Mouse (Mus musculus): Measurements from ENCODE around the gene Acads. TPM values are rescaled to one million over a fixed set of nuclear protein-coding genes. Genes with fewer than 3 reads are reported as not detected.
A peak's percentile ranks its signal among the peaks of the same experiment; 100 is the strongest.

Gene Acads
- polyA plus RNA-seq, 1 experiment from 2014 or later, result 27.7 TPM

DNA sequence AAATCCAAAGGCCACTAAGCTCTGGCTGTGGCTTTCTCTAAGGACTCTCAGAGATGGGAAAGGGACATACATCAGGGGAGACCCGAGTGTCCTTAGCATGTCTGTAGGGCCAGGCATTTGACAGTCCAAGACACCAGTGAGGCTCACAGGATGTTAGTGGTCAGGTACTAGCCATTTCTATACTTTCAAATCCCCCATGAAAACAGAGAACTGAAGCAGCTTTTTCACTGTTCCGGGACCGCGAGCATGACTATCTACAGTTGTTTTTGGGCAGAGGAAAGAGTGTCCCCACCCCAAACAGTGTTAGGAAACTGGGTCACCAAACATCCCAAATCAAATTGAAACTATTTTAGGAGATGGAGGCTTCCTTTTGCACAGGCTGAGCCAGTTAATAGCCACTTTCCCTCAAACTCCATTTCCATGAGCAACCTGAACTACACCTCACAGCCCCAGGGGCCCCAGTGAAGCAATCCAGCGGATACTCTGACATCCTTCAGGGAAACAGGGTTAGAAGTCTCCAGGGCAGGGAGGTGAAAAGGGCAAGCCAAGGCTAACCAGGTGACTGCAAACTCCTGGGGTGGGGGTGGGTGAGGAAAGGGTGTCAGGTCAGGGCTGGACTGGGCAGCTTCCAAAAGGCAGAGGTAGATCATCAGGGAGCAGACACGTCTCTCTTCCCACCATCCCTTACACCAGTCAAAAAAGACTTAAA, 14.4 kb upstream of the Acads start:
- Histone ChIP-seq H3K4me2 (ENCODE audit: low read depth) (peak overlapping the region; percentile 98), H3K27ac (ENCODE audit: low read depth, low read length) (no peak overlapping the region), H3K9me3 (ENCODE audit: control insufficient read depth, low read length) (no peaks in the 10 kb centered on the region), H3K4me1 (ENCODE audit: control insufficient read depth, insufficient read depth, low read length) (peaks cover 9% of the 10 kb centered on the region), H3K36me3 (ENCODE audit: control insufficient read depth, insufficient read depth, low read length) (peaks cover 4% of the 10 kb centered on the region; the same call in 1 of the 2 replicates), H3K27me3 (ENCODE audit: control insufficient read depth, insufficient read depth, low read length) (no peaks in the 10 kb centered on the region), H3K9ac (ENCODE audit: low read length) (peak overlapping the region; percentile 90), H3K4me3 (ENCODE audit: low read depth, low read length) (peak overlapping the region; percentile 98)
- ATAC-seq (ENCODE audit: insufficient read depth, low FRiP score, low TSS enrichment) (no peak), DNase-seq (ENCODE audit: low spot score) (no peak)
- WGBS, result 64% methylated on average over 6 of the region's 6 CpGs

DNA sequence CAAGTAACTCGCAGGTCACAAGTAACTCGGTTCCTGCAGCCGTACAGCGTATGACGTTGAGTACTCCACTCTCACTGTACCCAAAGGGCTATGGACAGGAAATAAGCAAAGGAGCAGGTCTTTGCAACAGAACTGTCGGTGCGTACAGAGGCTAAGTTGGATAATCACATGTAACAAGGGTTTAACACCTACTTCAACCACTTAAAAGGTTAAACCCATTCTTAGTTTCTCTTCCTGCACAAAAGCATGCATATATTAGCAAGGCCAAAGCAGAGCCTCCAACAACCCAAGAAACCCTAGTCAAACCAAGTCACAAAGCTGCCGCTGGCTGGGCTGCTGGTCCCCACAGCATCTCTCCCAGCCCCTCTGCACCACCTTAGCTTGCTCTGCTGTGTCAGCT, 13.3 kb upstream of the Acads start:
- 94% methylated on average over 8 of the region's 8 CpGs for WGBS
- ATAC-seq (ENCODE audit: insufficient read depth, low FRiP score, low TSS enrichment) (no peak), DNase-seq (ENCODE audit: low spot score) (no peak)
- H3K36me3 ChIP-seq (ENCODE audit: control insufficient read depth, insufficient read depth, low read length), result peaks cover 4% of the 10 kb centered on the region; the same call in 1 of the 2 replicates
- no peaks in the 10 kb centered on the region for H3K27me3 ChIP-seq (ENCODE audit: control insufficient read depth, insufficient read depth, low read length)
- no peak overlapping the region for H3K4me2 ChIP-seq (ENCODE audit: low read depth)
- H3K9ac ChIP-seq (ENCODE audit: low read length), result no peak overlapping the region
- H3K4me3 ChIP-seq (ENCODE audit: low read depth, low read length), result no peak overlapping the region
- no peaks in the 10 kb centered on the region for H3K9me3 ChIP-seq (ENCODE audit: control insufficient read depth, low read length)
- no peak overlapping the region for H3K27ac ChIP-seq (ENCODE audit: low read depth, low read length)
- peaks cover 9% of the 10 kb centered on the region for H3K4me1 ChIP-seq (ENCODE audit: control insufficient read depth, insufficient read depth, low read length)

DNA sequence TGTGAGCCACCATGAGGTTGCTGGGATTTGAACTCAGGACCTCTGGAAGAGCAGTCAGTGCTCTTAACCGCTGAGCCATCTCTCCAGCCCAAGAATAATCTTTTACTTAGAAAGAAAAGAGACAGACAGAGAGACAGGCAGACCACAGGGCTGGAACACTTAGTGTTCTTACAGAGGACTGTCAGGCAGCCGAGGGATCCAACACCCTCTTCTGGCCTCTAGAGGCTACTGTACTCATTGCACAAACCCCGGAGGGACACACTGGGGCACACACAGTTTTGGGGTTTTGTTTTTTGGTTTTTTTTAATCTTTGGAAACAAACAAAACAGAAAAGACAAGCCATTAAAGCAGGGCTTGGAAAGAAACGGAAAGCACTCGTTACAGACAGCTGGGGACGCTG, 10.2 kb upstream of the Acads start:
- no peak for ATAC-seq (ENCODE audit: insufficient read depth, low FRiP score, low TSS enrichment)
- no peak overlapping the region for H3K27ac ChIP-seq (ENCODE audit: low read depth, low read length)
- H3K36me3 ChIP-seq (ENCODE audit: control insufficient read depth, insufficient read depth, low read length), result peaks cover 11% of the 10 kb centered on the region
- WGBS, result 93% methylated on average over 6 of the region's 6 CpGs
- H3K4me3 ChIP-seq (ENCODE audit: low read depth, low read length), result no peak overlapping the region
- peaks cover 11% of the 10 kb centered on the region for H3K4me1 ChIP-seq (ENCODE audit: control insufficient read depth, insufficient read depth, low read length)
- no peak for DNase-seq (ENCODE audit: low spot score)
- H3K9ac ChIP-seq (ENCODE audit: low read length), result no peak overlapping the region
- no peaks in the 10 kb centered on the region for H3K9me3 ChIP-seq (ENCODE audit: control insufficient read depth, low read length)
- H3K4me2 ChIP-seq (ENCODE audit: low read depth), result no peak overlapping the region
- no peaks in the 10 kb centered on the region for H3K27me3 ChIP-seq (ENCODE audit: control insufficient read depth, insufficient read depth, low read length)

DNA sequence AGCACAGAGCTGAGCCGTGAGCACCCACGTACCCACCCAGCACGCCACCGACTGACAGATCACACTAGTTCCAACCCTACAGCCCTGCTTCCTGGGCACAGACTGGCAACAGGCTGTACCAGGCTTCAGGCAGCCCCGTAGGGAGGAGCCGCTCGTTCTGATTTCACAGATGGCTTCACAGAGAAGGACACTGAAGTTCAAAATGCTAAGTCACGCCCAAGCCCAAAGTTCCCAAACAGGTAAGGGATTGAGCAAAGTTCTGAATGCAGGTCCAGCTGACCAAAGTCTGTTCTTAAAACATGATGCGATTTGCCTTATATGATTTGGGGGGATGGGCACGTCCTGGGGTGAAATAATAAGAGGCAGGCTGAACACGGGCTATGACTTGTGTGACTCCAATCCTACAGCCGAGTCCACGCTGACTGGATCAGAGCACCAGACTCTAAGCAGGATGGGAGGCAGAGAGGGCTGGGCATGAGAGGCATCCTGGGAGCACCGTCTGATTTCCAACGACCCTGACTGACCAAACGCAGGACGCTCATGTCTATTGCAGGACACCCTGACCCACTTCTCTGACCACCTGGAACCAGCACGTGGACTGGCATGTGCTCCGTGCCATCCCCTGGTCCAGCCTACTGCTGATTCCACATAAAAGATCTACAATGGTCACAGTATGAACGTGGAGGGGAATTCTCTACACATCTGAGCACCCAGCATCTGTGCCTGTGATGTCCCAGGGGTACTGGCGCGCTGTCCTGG, 8.5 kb upstream of the Acads start:
- DNase-seq (ENCODE audit: low spot score) (no peak), ATAC-seq (ENCODE audit: insufficient read depth, low FRiP score, low TSS enrichment) (no peak)
- H3K27me3 ChIP-seq (ENCODE audit: control insufficient read depth, insufficient read depth, low read length), result no peaks in the 10 kb centered on the region
- no peak overlapping the region for H3K4me2 ChIP-seq (ENCODE audit: low read depth)
- 94% methylated on average over 22 of the region's 22 CpGs for WGBS
- H3K9me3 ChIP-seq (ENCODE audit: control insufficient read depth, low read length), result no peaks in the 10 kb centered on the region
- peaks cover 11% of the 10 kb centered on the region for H3K36me3 ChIP-seq (ENCODE audit: control insufficient read depth, insufficient read depth, low read length)
- no peak overlapping the region for H3K4me3 ChIP-seq (ENCODE audit: low read depth, low read length)
- H3K27ac ChIP-seq (ENCODE audit: low read depth, low read length), result no peak overlapping the region
- peaks cover 5% of the 10 kb centered on the region for H3K4me1 ChIP-seq (ENCODE audit: control insufficient read depth, insufficient read depth, low read length)
- H3K9ac ChIP-seq (ENCODE audit: low read length), result no peak overlapping the region

DNA sequence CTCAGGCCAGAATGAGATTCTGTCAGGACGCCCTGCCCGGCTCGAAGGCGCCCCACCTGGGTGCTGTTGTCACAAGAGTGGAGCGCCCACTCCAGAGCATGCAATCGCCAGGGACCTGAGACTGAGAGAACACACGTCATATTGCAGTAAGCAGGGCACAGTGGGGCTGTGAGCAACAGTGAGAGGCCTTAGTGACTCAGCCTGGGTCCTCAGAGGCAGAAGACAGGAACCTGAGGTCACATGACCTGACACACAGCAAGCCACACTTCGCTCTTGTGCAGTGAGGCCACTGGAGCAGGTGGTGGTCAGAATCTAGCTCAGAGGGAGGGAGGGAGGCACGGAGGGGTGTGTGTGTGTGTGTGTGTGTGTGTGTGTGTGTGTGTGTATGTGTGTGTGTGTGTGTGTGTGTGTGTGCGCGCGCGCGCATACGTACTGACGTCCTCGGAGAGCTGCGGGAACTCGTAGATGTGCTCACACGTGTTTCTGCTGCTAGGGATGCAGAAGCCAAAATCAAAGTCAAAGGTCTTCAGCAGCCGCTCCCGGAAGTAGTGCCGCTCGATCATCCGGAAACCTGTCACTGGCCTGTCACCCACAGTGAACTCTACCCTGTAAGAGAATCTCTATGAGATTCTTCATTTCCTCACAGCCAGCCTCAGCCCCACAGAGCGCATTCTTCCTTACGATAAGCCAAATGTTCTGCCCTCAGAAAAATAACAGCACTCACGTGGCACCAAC, 7.6 kb upstream of the Acads start:
- Histone ChIP-seq H3K4me2 (ENCODE audit: low read depth) (no peak overlapping the region), H3K9ac (ENCODE audit: low read length) (no peak overlapping the region), H3K4me3 (ENCODE audit: low read depth, low read length) (no peak overlapping the region), H3K27me3 (ENCODE audit: control insufficient read depth, insufficient read depth, low read length) (no peaks in the 10 kb centered on the region), H3K36me3 (ENCODE audit: control insufficient read depth, insufficient read depth, low read length) (peaks cover 11% of the 10 kb centered on the region), H3K4me1 (ENCODE audit: control insufficient read depth, insufficient read depth, low read length) (peaks cover 3% of the 10 kb centered on the region), H3K9me3 (ENCODE audit: control insufficient read depth, low read length) (no peaks in the 10 kb centered on the region), H3K27ac (ENCODE audit: low read depth, low read length) (no peak overlapping the region)
- WGBS, result 92% methylated on average over 28 of the region's 28 CpGs
- DNase-seq (ENCODE audit: low spot score) (no peak), ATAC-seq (ENCODE audit: insufficient read depth, low FRiP score, low TSS enrichment) (no peak)

DNA sequence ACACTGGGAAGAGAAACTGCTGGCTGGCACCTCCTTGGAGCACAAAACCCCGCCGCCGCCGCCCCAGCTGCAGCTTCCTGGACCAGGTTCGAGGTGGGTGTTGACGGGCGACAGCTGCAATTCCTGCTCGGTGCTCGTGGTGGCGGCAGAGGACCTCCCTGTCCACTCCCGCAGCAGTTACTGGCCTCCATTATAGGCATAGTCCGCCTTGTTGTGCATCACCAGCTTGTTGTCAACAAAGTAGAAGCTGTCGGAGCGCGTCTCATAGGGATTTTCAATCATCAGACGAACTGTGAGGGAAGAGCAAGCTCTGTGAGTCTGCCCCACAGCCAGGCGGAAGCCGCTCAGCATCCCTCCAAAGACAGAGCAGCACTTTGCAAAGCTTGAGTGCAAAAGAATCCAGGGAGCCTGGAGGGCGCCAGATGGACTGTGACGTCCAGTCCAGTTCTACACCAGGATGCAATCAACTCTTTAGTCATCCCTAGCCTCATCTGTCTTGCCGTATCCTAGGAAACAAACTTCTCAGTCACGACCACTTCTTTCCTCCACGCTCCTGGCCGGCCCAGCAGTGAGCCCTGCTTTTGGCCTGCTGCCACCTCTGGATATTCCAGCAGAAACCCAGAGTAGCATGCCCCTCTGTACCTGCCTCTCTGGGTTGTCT, 6.2 kb upstream of the Acads start:
- ATAC-seq (ENCODE audit: insufficient read depth, low FRiP score, low TSS enrichment) (no peak), DNase-seq (ENCODE audit: low spot score) (peak; percentile 84)
- peaks cover 11% of the 10 kb centered on the region for H3K36me3 ChIP-seq (ENCODE audit: control insufficient read depth, insufficient read depth, low read length)
- no peaks in the 10 kb centered on the region for H3K9me3 ChIP-seq (ENCODE audit: control insufficient read depth, low read length)
- H3K4me1 ChIP-seq (ENCODE audit: control insufficient read depth, insufficient read depth, low read length), result peaks cover 3% of the 10 kb centered on the region
- H3K27me3 ChIP-seq (ENCODE audit: control insufficient read depth, insufficient read depth, low read length), result no peaks in the 10 kb centered on the region
- WGBS, result 27% methylated on average over 24 of the region's 24 CpGs
- H3K9ac ChIP-seq (ENCODE audit: low read length), result no peak overlapping the region
- H3K4me3 ChIP-seq (ENCODE audit: low read depth, low read length), result no peak overlapping the region
- no peak overlapping the region for H3K27ac ChIP-seq (ENCODE audit: low read depth, low read length)
- H3K4me2 ChIP-seq (ENCODE audit: low read depth), result no peak overlapping the region

DNA sequence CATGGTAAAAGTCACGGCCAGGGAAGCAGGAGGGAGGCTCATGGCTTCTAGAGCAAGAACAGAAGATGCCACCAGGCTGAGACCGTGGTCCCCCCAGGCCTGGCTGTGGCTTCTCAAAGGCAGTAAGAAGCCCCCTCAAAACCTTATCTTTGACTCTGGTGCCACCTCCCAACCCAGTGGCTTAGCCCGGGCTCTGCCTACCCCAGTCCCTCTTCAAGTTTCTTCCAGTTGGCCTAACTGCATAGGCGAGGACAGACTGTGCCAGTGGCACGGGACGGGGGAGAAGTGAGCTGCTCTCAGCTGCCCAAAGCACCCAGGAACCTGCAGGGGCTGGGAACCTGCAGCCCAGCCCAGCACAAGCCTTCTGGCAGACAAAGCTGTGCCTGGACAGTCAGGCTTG, 5.5 kb upstream of the Acads start:
- Histone ChIP-seq H3K27me3 (ENCODE audit: control insufficient read depth, insufficient read depth, low read length) (no peaks in the 10 kb centered on the region), H3K4me1 (ENCODE audit: control insufficient read depth, insufficient read depth, low read length) (peaks cover 3% of the 10 kb centered on the region), H3K4me3 (ENCODE audit: low read depth, low read length) (no peak overlapping the region), H3K9me3 (ENCODE audit: control insufficient read depth, low read length) (no peaks in the 10 kb centered on the region), H3K27ac (ENCODE audit: low read depth, low read length) (no peak overlapping the region), H3K36me3 (ENCODE audit: control insufficient read depth, insufficient read depth, low read length) (peaks cover 10% of the 10 kb centered on the region), H3K9ac (ENCODE audit: low read length) (no peak overlapping the region; the same call in 1 of the 2 replicates), H3K4me2 (ENCODE audit: low read depth) (no peak overlapping the region)
- 95% methylated on average over 6 of the region's 6 CpGs for WGBS
- DNase-seq (ENCODE audit: low spot score), result no peak
- no peak for ATAC-seq (ENCODE audit: insufficient read depth, low FRiP score, low TSS enrichment)

DNA sequence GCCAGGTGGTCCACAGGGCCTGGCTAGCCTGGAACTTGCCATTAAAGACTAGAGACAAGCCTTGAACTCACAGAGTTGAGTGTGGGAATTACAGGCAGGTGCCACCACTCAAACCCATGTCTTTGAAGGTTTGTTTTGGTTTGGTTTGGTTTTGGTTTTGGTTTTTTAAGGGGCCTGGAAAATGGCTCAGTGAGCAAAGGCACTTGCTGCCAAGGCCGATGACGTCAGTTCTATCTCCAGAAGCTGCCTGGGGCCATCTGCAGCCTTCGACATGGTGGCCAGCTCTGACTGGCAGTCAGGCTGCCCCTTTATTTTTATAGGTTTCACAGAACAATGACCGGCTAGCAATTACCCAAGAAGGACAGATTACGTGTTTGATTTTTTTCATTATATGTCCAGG, 1.8 kb upstream of the Acads start:
- H3K9ac ChIP-seq (ENCODE audit: low read length), result no peak overlapping the region
- 76% methylated on average over 5 of the region's 5 CpGs for WGBS
- peaks cover 7% of the 10 kb centered on the region for H3K36me3 ChIP-seq (ENCODE audit: control insufficient read depth, insufficient read depth, low read length)
- no peak overlapping the region for H3K27ac ChIP-seq (ENCODE audit: low read depth, low read length)
- no peak overlapping the region for H3K4me2 ChIP-seq (ENCODE audit: low read depth)
- ATAC-seq (ENCODE audit: insufficient read depth, low FRiP score, low TSS enrichment), result no peak
- no peak overlapping the region for H3K4me3 ChIP-seq (ENCODE audit: low read depth, low read length)
- peaks cover 2% of the 10 kb centered on the region for H3K4me1 ChIP-seq (ENCODE audit: control insufficient read depth, insufficient read depth, low read length)
- DNase-seq (ENCODE audit: low spot score), result no peak
- no peaks in the 10 kb centered on the region for H3K9me3 ChIP-seq (ENCODE audit: control insufficient read depth, low read length)
- no peaks in the 10 kb centered on the region for H3K27me3 ChIP-seq (ENCODE audit: control insufficient read depth, insufficient read depth, low read length)

Data from neural tube, embryonic 11.5 days (tissue).